Mouse (Mus musculus): Measurements from ENCODE around the gene Dock3.

Gene Dock3

DNA sequence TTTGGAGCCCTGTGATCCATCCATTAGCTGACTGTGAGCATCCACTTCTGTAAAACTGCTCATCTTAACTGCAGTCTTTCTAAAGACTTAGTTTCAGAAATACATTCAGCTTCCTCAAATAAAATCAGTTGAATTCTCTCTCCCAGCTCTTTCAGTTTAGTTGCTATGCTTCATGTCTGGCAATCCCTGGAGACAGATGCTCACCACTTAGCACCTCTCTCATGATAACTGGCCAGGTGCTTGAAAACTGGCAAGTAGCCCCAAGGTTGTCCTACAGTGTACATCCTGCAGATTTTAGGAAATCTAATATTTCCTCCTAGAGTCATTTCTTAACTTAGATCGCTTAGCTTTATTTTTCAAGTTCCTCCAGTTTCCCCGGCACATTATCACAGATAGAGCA lies 193.8 kb downstream of the Dock3 start:
- no peak for DNase-seq (ENCODE audit: low read depth, low spot score)

DNA sequence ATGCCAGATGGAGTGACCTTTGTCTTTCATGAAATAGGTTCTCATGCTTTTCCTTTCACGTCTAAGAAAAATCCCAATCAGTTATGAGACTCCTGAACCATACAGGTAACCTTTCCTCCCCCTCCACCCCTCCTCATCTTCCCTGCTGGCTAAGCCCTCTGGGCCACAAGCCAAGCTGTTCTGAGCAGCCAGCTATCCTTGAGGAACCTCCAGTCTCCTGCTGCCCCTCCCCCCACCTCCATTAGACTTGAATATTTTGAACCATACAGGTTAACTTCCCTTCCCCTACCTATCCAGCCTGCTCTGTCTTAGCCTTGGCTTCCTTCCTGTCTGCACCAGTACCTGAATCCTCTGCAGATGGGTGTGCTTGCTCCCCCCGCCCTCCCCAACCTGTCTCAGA lies 204.1 kb downstream of the Dock3 start:
- no peak for DNase-seq (ENCODE audit: low read depth, low spot score)

DNA sequence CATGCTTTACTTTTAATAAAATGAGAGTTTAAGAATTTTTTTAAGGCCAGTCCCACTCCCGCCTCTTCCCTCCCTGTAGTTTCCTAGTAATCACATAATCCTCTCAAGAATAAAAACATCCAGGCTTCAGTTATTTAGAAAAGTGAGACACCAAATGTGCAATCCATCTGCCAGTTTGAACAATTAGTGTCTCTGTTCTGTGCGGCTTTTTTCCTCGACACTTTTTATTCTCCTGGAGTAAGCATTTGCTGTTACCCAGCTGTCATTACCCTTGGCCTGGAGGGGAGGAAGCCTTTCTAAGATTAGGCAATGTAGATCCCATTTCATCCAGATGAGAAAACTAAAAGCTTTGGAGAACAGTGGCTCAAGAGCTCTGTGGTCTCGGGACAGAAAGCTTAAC lies 221.9 kb downstream of the Dock3 start:
- DNase-seq (ENCODE audit: low read depth, low spot score) = no peak

DNA sequence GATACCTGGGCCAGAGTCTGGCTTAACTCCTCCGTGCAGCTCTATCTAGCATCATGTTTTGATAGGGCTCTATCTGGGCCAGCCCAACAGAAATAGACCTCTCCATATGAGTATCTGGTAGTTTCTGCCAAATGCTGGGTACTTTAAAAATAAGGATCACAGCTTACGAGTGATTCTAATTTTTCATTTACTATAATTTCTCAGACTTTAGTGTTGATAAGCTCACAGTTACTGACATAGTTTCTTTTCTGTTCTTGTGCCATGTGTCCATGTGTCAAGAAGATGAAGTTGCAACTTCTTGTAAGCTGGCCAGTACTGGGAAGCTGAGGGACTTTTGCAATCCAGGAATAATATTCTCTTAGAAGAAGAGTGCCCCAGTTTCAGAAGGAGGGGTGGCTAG lies 228.5 kb downstream of the Dock3 start:
- no peak for DNase-seq (ENCODE audit: low read depth, low spot score)

DNA sequence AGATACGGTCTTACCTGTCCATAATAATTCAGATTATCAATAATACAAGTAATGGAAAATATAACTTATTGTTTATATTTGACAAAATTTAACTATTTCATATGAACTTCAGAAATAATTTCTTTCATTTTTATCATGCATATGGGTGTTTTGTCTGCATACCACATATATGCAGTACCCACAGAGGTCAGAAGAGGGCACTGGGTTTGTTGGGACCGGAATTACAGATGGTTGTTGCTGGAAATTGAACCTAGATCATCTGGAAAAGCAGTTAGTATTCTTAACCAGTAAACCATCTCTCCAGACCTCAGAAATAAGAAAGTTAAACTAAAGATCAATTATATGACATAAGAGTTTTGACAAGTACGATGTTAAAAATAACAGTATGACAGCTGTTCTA lies 261.0 kb downstream of the Dock3 start:
- DNase-seq (ENCODE audit: low read depth, low spot score) = peak; percentile 19

DNA sequence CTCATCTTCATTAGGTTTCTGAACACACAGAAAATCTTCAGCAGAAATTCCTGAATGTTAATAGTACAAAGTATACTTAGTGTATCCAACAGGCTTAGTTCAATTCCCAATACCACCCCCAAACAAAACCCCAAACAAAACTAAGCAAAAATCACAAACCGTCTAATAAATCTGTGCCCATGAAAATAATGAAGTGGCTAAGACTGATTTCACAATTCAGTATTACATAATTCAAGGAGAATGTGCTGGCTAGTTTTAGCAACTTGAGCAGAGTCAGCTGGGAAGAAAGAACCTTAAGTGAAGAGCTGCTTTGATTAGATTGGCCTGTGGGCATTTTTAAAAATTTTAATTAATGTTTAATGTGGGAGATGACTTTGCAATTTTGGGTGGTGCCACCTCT lies 273.3 kb downstream of the Dock3 start:
- DNase-seq (ENCODE audit: low read depth, low spot score) = no peak

DNA sequence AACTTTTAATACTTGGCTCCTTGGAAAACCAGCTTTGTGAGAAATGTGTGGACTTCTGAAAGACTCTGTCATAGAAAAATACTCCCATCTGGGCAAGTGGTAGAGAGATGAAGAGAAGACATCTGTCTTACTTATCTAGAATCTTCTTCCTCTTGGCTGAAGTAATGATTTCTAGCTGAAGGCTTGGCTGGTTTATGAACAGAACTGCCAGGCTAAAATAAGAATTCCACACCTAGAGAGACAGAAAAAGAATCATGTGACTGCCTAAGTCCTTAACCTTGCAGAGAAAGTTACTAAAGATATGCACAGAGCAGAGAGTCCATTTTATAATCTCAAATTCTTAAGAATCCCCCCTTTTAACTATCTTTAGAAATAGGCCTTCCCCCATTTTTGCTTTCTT lies 276.2 kb downstream of the Dock3 start:
- no peak for DNase-seq (ENCODE audit: low read depth, low spot score)

DNA sequence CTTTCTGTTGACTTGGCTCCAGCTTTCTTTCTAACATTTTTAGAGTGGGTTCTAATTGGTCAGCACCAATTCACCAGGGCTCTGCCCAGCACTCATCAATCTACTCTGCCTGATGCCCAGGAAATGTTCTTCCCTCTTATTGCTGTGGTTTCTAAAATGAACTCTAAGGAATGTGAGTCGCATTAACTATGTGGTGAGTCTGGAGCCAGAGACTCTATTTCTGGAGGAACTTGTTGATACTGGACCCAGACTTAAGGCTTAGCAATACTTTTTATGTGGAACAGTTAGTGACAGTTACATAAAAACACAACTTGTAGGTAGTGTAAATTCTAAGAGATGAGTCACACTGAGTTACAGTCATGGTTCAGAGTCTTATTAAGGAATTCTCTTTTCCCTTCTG lies 296.7 kb downstream of the Dock3 start:
- DNase-seq (ENCODE audit: low read depth, low spot score) = no peak

DNA sequence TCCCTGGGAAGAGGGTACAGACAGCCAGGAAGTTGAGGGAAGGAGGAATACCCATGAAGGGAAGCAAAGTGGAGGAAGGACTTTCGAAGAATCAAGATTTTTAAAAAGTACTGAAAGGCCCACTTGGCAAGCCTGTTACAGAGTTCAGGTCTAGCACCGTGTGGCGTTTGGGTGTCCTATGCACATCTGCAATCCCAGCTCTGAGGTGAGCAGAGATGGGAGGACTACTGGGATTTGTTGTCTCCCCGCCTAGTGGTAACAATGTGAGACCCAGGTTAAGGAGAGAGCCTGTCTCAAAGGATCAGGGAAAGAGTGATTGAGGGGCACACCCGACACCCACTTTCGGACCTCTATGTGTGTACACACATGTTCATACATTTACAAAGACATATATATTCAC lies 316.8 kb downstream of the Dock3 start:
- DNase-seq (ENCODE audit: low read depth, low spot score) = no peak

DNA sequence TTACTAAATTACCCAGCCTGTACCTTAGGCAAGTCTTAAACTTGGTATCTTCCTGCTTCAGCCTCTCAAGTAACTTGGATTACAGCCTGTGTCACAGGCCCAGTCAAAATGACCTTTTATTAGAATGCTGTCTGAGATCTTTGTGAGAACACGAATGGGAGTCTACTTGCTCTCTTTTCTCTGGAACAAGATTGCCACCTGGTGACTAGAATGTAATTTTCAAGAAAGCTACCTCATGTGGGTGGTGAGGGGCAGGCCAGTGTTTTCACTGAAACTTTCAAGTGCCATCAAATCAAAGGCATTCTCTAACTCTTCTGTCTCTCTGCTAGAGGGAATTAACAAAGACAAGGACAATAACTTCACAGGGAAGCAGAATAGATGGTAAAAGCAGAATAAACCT lies 317.9 kb downstream of the Dock3 start:
- DNase-seq (ENCODE audit: low read depth, low spot score) = peak; percentile 17

DNA sequence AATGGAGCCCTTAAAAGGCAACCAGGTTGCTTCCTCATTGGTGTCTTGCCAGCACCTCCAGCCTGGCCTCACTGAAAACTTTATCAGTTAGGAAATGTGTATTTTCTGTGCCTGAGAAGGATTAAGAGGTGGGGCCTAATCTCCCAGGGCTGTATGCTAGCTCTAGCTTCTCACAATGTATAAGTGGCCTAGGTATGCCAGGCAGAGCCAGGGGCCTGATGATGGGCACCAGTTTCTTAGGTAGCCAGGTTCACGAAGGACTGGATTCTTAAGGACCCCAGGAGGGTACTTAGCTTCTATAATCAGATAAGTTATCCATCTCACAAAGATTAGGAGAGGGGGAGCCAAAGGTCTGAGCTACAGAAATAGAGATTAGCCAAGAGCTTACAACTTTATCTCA lies 320.1 kb downstream of the Dock3 start:
- no peak for DNase-seq (ENCODE audit: low read depth, low spot score)

DNA sequence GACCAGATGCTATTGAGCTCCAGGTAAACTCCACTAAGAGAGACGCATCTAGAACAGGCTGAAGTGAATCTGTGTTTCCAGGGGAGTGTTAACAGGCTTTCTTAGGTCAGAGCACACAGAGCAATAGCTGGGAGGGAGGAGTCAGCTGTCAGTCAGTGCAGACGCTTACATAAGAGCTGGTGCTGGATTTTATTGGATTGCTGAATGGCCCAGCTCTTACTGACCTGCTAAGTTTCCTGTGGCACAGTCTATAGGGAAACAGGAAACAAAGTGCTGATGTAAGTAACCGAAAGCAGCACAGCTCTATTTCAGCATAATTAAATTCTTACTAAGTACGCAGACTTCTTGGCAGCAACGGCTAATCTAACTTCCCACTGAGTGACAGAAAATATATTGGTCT lies 323.0 kb downstream of the Dock3 start:
- DNase-seq (ENCODE audit: low read depth, low spot score) = no peak

DNA sequence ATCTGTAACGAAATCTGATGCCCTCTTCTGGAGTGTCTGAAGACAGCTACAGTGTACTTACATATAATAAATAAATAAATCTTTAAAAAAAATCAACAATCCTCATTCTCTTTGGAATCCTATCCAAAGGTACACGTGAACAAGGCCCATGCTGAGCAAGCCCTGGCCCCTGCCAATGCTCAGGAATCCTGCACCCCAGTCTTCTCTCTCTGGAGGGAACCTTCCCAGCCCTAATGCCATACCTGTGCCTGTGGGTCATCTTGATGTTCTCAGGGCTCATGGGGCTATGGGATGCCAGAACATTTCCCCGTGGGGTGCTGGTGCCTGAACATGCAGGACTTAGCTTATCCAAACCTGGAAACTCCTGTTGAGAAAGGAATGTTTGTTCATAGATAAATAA lies 323.5 kb downstream of the Dock3 start:
- no peak for DNase-seq (ENCODE audit: low read depth, low spot score)

DNA sequence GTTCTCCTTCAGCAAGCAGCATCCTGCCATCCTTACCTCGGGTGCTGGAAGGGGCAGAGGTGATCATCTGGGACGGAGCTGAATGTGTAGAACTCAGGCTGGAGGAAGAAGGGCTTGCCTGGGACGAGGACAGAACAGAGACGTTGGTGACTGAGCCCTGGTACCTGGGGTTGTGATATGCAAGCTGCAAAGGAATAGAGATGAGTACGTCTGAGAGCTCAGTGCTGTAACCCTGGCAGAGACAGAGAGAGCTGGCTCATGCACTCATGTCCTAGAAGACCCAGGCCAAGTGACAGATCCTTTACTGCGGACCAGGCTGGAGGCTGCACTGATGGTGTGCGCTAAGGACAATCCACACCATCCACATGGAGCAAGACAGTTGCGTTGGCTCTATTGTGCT lies 325.1 kb downstream of the Dock3 start:
- no peak for DNase-seq (ENCODE audit: low read depth, low spot score)

DNA sequence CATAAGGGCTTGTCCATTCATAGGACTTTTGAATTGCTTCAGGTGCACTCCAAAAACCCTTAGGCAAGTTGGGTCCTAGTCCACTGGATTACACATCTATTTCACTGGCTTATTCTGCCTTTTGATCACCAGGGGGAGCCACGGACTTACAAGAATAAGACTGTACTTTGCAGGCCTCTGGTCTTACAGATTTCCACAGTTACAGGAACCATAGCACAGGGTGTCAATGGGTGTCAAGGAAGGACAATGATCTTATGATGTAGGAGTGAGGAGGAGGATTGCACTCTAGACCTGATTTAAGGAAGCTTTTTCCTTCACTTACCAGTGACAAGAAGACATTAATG lies 327.9 kb downstream of the Dock3 start:
- DNase-seq (ENCODE audit: low read depth, low spot score) = peak; percentile 63

DNA sequence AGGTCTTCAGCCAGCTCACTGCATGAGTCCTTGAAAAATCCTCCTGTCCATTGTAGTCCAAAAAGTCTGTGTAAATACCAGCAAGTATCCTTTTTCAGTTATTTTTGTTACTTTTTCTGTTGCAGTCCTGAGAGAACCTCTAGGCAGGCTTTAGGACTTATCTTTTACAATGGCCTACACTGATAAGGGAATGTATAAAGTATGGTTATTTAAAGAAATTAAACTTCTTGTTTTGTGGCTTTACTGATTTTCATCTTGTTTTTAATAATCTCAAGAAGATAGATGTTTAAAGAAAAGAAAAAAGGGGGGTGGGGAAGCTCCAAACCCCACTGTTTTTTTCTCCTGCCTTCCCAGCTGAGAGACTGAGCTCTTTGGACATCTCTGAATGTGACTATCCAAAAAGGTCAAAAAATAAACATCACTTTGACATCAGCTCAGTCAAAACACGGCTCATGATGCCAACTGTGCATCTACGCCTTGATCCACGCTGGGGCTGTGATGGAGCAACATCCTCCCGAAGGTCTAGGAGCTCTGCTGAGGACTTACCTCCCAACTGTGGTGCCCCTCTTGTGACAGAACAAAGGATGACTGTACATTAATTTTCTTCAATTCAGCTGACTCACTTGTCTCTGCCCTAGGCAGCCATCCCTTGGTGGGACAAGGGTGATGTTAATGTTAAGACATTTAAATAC lies 328.5 kb downstream of the Dock3 start:
- DNase-seq (ENCODE audit: low read depth, low spot score) = no peak

DNA sequence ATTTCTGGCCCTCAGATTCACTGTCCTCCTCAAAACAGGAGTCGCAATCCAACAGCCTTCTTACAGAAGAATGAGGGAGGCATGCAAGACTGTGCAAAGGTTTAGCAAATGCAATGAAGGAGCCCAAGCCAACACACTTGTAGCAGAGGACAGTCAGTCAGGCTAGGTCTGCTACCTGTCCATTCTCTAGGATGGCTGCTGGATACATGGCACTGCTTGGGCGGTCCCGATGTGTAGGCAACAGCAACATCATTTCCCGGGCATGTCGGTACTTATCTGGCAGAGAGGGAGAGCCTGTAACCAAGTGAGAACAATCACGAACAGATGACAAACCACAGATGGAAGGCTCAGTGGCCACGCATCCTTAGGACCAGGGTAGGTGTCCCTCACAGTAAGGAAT lies 330.1 kb downstream of the Dock3 start:
- DNase-seq (ENCODE audit: low read depth, low spot score) = no peak

DNA sequence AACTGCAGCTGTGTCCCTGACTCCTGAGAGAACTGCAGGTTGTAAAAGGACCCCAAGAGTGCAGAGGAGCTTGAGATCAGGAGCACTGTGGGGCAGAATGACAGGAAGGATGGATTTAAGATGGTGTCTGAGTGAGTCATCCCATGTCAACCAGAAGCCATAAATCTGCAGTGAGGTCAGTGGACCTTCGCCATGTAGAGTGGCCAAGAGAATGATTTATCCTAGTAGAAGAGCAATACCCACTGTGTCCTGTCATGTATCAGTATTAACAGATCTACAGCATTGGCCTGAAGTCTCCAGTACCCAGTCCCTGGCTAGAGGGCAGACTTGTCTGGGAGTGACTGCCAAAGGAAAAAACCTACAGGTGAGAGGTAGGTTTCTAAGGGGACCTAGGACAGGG lies 332.8 kb downstream of the Dock3 start:
- DNase-seq (ENCODE audit: low read depth, low spot score) = no peak

DNA sequence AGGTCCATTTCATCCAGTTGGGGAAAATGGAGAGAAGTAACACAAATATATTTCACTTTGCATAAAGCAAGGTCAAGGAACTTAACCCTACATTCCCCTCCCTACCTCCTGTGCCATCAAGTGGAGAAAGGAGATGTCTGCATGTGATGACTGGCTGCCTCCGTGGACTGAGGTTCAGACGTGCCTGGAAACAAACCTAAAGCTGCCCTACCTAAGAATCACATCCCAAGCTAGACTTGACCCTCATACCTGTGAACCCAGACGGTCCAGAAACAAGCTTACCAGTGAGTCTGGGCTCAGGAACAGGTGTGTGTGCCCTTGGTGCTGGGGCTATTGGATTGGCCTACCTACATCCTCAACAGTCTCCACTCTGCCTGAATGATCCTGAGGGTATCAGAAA lies 338.4 kb downstream of the Dock3 start:
- DNase-seq (ENCODE audit: low read depth, low spot score) = no peak

DNA sequence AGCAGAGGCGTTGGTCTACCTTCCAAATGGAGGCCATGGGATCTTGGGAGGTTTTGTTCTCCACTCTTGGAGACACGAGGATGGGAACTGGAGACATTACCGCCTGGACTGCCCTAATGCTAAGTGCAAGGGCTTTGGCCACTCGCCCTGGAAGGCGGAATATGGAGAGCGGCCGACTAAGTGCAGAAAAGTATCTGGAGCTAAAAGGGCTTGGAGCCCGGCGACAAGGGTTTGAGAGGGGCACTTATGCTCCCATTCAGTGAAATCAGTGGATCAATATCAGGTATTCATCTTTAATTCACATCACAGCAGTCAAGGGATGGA lies 339.2 kb downstream of the Dock3 start:
- no peak for DNase-seq (ENCODE audit: low read depth, low spot score)

DNA sequence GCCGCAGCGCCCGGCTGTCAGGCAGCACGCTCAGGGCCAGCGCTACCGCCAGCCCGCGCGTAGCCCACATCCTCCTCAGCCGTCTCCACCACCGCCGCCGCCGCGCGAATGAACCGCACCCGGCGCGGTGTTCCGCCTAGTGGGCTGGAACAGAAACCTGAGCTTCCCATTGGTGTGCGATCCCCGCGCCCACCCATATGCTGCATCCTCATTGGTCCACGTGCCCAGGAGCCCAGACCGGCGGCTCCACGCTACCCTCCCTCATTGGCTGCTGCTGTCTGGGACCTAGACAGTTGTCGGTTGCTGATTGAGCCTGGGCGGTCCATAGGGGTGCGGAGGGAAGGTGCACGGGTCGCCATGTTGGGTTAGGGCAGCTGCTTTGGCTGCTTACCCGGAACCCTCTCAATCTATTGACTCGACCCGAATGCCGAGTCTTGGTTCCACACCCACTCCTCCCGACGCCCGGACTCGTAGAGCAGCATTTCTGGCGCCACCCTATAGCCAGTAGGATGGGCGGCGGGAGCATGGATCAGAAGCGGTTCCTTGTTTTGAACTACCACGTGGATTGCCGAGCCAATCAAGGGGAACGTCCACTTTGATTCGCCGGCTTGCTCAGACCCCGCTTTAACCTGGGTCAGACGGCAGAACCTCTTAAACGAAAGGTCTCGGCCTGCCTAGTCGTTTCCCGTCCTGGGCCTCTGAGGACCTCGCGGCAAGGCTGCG lies 339.7 kb downstream of the Dock3 start, which contains the start of gene Manf:
Gene Manf, minus strand, starts transcription at position 151 of the 723 bp plus-strand sequence.
- DNase-seq (ENCODE audit: low read depth, low spot score) = peak; percentile 98

DNA sequence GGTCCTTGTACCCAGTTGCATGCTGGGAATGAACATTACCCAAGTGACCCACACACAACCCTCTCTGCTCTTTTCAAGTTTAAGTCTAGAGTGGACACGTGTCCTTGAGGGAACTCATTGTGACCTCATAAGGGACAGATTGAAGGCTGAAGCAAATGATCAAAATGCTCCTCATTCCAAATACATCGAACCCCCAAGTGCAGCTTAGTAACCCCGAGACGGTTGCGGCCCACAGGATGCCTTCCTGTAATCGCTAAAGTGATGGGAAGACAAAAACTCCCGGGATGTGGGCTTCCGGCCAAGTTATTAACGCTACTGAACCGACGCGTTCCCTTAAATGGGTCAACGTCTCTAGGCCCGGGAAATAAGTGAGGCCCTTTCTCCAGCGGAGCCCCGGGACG lies 340.4 kb downstream of the Dock3 start:
- DNase-seq (ENCODE audit: low read depth, low spot score) = peak; percentile 29

DNA sequence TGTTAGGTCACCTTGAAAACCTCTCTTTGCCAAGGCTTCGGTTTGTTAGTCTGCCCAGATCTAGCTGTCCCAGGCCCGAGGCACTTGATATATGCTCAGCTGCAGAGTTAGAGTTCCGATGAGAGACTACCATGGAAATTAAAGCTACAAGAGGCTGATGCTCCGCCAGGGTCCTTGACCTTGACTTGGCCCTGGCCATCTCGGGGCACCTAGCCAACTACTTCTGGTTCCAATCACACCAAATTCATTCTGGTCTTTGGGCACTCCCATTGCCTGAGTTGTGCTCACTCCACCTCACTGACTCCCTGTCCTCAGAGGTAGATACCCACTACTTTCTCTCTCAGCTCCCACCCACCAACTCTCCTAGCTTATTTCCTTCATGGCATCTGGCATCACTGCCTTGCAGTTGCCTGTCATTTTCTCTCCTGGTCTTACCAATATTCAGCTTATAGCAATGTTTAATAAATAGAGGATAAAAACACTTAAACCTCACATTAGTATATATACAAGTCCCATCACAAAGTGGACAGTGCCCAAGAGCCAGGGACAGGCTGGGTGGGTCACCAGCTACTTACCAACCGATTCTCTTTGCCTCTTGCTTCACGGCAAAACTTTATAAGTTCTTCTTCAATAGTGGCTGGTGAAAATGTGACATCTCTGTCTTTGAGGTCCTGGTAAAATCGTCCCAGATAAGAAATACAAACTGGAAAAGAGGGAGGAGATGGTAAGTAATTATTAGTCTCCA lies 341.0 kb downstream of the Dock3 start:
- DNase-seq (ENCODE audit: low read depth, low spot score) = no peak
